Mouse (Mus musculus) right cerebral cortex, postnatal 4 days (tissue): Measurements from ENCODE around the gene Tmem52b.
"Not testable (repeated sequence)": the region's sequence is repeated elsewhere in the genome, so short reads cannot be mapped to it uniquely, and the experiment has no call there.

Experiments
- DNase-seq: peaks from one replicate; pipeline ENCODE4 v3.0.0-alpha.2; 2022

The Tmem52b gene

GRCm38 (mm10) chr6:129512367-129512766, at the start of gene Tmem52b:
Gene Tmem52b (plus strand): TSS chr6:129512555.
- DNase-seq, result no peak

GRCm38 (mm10) chr6:129471386-129471785, 41.0 kb upstream of the Tmem52b start:
- no peak for DNase-seq

GRCm38 (mm10) chr6:129472627-129473026, 39.7 kb upstream of the Tmem52b start:
- no peak for DNase-seq

GRCm38 (mm10) chr6:129476404-129477126, 35.8 kb upstream of the Tmem52b start:
- no peak for DNase-seq

- DNase-seq, result peak; percentile 22
These were observed 32.0 kb upstream of the Tmem52b start for GRCm38 (mm10) chr6:129480089-129480958.

- no peak for DNase-seq
These were observed 17.4 kb upstream of the Tmem52b start for GRCm38 (mm10) chr6:129494924-129495323.

GRCm38 (mm10) chr6:129497345-129498218, 14.8 kb upstream of the Tmem52b start:
- DNase-seq, result no peak

GRCm38 (mm10) chr6:129499516-129499915, 12.8 kb upstream of the Tmem52b start:
- DNase-seq, result not testable (repeated sequence)

GRCm38 (mm10) chr6:129503471-129503870, 8.9 kb upstream of the Tmem52b start:
- DNase-seq, result no peak

GRCm38 (mm10) chr6:129507024-129507423, 5.3 kb upstream of the Tmem52b start, which contains the start of gene Olr1:
Gene Olr1 (minus strand): TSS chr6:129507165.
- no peak for DNase-seq

GRCm38 (mm10) chr6:129510120-129510911, 2.0 kb upstream of the Tmem52b start:
- DNase-seq, result no peak

GRCm38 (mm10) chr6:129512868-129513267, 513 bp downstream of the Tmem52b start:
- no peak for DNase-seq

GRCm38 (mm10) chr6:129513409-129513808, 1.1 kb downstream of the Tmem52b start:
- DNase-seq, result no peak

- DNase-seq, result no peak
These were observed 2.0 kb downstream of the Tmem52b start for GRCm38 (mm10) chr6:129514376-129514775.

GRCm38 (mm10) chr6:129515068-129515467, 2.7 kb downstream of the Tmem52b start:
- DNase-seq, result no peak

GRCm38 (mm10) chr6:129516388-129516787, 4.0 kb downstream of the Tmem52b start:
- no peak for DNase-seq

- DNase-seq, result no peak
These were observed 5.5 kb downstream of the Tmem52b start for GRCm38 (mm10) chr6:129517752-129518408.

GRCm38 (mm10) chr6:129526069-129526468, 13.7 kb downstream of the Tmem52b start:
- DNase-seq, result no peak

GRCm38 (mm10) chr6:129527416-129527815, 15.1 kb downstream of the Tmem52b start:
- DNase-seq, result no peak

GRCm38 (mm10) chr6:129529605-129530004, 17.2 kb downstream of the Tmem52b start:
- DNase-seq, result no peak

GRCm38 (mm10) chr6:129530261-129530660, 17.9 kb downstream of the Tmem52b start:
- DNase-seq, result no peak
